Mouse (Mus musculus) G1E (cell line): Measurements from ENCODE around the gene Timm29. TPM values are rescaled to one million over a fixed set of nuclear protein-coding genes. Genes with fewer than 3 reads are reported as not detected.

ENCODE experiments used
- ATAC-seq: 2 replicates; pipeline ENCODE4 v1.8.0; 2016; ENCODE audit warnings: mild to moderate bottlenecking; ENCODE audit not compliant: insufficient number of reproducible peaks, poor library complexity, low FRiP score, severe bottlenecking; ENCODE audit errors: extremely low read depth
- DNase-seq: peaks from one replicate; pipeline ENCODE4 v3.0.0; 2012; ENCODE audit warnings: low spot score
- H3K27me3 ChIP-seq: 2 replicates; pipeline ENCODE4 v1.6.1; 2012; ENCODE audit warnings: mild to moderate bottlenecking, low read length, inconsistent platforms; ENCODE audit not compliant: insufficient read depth
- H3K36me3 ChIP-seq: replicated peaks from 2 replicates; pipeline ENCODE3; 2012; ENCODE audit warnings: mild to moderate bottlenecking, inconsistent platforms
- H3K4me1 ChIP-seq: 2 replicates; pipeline ENCODE4 v1.6.1; 2012; ENCODE audit warnings: low read depth, low read length, inconsistent platforms, mixed read lengths; ENCODE audit not compliant: insufficient read depth
- H3K4me3 ChIP-seq: 2 replicates; pipeline ENCODE4 v1.5.1; 2012; ENCODE audit warnings: low read depth, mild to moderate bottlenecking, inconsistent platforms, low read length, moderate library complexity, mixed read lengths
- H3K9me3 ChIP-seq: replicated peaks from 2 replicates; pipeline ENCODE4 v1.6.1; 2012; ENCODE audit warnings: inconsistent platforms
- CTCF ChIP-seq: IDR thresholded peaks from 2 replicates; pipeline ENCODE4 v1.5.1; 2012; ENCODE audit warnings: low read depth, low read length, inconsistent platforms, mixed read lengths
- GATA1 ChIP-seq: IDR thresholded peaks from 2 replicates; pipeline ENCODE4 v1.6.1; 2012; ENCODE audit warnings: borderline replicate concordance, low read length, inconsistent platforms, mixed read lengths
- GATA2 ChIP-seq: IDR thresholded peaks from 2 replicates; pipeline ENCODE4 v1.6.1; 2012; ENCODE audit warnings: low read depth, low read length, inconsistent platforms, borderline replicate concordance
- POLR2AphosphoS5 ChIP-seq: IDR thresholded peaks from 2 replicates; pipeline ENCODE4 v1.6.1; 2012; ENCODE audit warnings: low read depth, low read length, inconsistent platforms; ENCODE audit not compliant: insufficient replicate concordance
- TAL1 ChIP-seq: conservative IDR thresholded peaks from 2 replicates; pipeline ENCODE4 v1.6.1; 2012; ENCODE audit warnings: low read depth, low read length, inconsistent platforms, mixed read lengths
- polyA plus RNA-seq: library from polyadenylated mRNA; stranded (reverse); fragments of >175 nt; gene quantifications from 2 replicates; pipeline ENCODE4 v1.2.3, GENCODE M21; 2012
- total RNA-seq, 2 experiments: library from RNA; stranded (forward) in 1 of 2; stranded (reverse) in 1 of 2; fragments of 200-1000 nt in 1 of 2; fragments of >200 nt in 1 of 2; fragmentation: Nextera tagmentation in 1 of 2; gene quantifications; 2 replicates each; pipeline ENCODE4 v1.2.3; 2014 to 2017

Timm29 gene
- total and polyA plus RNA-seq, 3 experiments = 18.3 to 35.9 (median 25.5) TPM

GRCm38 (mm10) chr9:21565004-21565586, 27.4 kb upstream of the Timm29 start:
- DNase-seq (no peak), ATAC-seq (no peak)
- TF ChIP-seq CTCF = no peak
- TF ChIP-seq TAL1 = no peak
- no peak for TF ChIP-seq POLR2AphosphoS5
- TF ChIP-seq GATA1 = no peak
- no peak for TF ChIP-seq GATA2
- H3K27me3 ChIP-seq = no peaks in the 10 kb centered on the region
- peaks cover 34% of the 10 kb centered on the region for H3K4me1 ChIP-seq
- H3K9me3 ChIP-seq = no peaks in the 10 kb centered on the region
- peaks cover 78% of the 10 kb centered on the region for H3K36me3 ChIP-seq
- no peak overlapping the region for H3K4me3 ChIP-seq

- Histone ChIP-seq H3K27me3 (no peaks in the 10 kb centered on the region), H3K9me3 (no peaks in the 10 kb centered on the region), H3K4me3 (no peak overlapping the region), H3K4me1 (peaks cover 30% of the 10 kb centered on the region), H3K36me3 (peaks cover 78% of the 10 kb centered on the region)
- DNase-seq (no peak), ATAC-seq (no peak)
- TF ChIP-seq GATA2 = no peak
- TF ChIP-seq POLR2AphosphoS5 = no peak
- TF ChIP-seq CTCF = no peak
- TF ChIP-seq TAL1 = no peak
- no peak for TF ChIP-seq GATA1
Observed at GRCm38 (mm10) chr9:21566538-21566937, 26.0 kb upstream of the Timm29 start.

GRCm38 (mm10) chr9:21567051-21567450, 25.5 kb upstream of the Timm29 start:
- H3K4me1 ChIP-seq = peaks cover 28% of the 10 kb centered on the region
- no peak for ATAC-seq
- no peak overlapping the region for H3K4me3 ChIP-seq
- no peaks in the 10 kb centered on the region for H3K9me3 ChIP-seq
- no peak for TF ChIP-seq CTCF
- TF ChIP-seq POLR2AphosphoS5 = no peak
- TF ChIP-seq TAL1 = no peak
- TF ChIP-seq GATA2 = no peak
- no peak for TF ChIP-seq GATA1
- no peak for DNase-seq
- no peaks in the 10 kb centered on the region for H3K27me3 ChIP-seq
- peaks cover 80% of the 10 kb centered on the region for H3K36me3 ChIP-seq

- Histone ChIP-seq H3K36me3 (peaks cover 83% of the 10 kb centered on the region), H3K9me3 (no peaks in the 10 kb centered on the region), H3K4me1 (peaks cover 26% of the 10 kb centered on the region), H3K27me3 (no peaks in the 10 kb centered on the region), H3K4me3 (no peak overlapping the region)
- no peak for ATAC-seq
- TF ChIP-seq GATA2 (no peak), POLR2AphosphoS5 (no peak), GATA1 (no peak), CTCF (no peak), TAL1 (no peak)
- DNase-seq = no peak
Observed at GRCm38 (mm10) chr9:21568657-21569255, 23.8 kb upstream of the Timm29 start.

- DNase-seq (no peak), ATAC-seq (no peak)
- H3K4me3 ChIP-seq = no peak overlapping the region
- no peak for TF ChIP-seq CTCF
- TF ChIP-seq TAL1 = no peak
- TF ChIP-seq GATA2 = no peak
- no peak for TF ChIP-seq POLR2AphosphoS5
- TF ChIP-seq GATA1 = no peak
- H3K36me3 ChIP-seq = peaks cover 97% of the 10 kb centered on the region
- H3K27me3 ChIP-seq = no peaks in the 10 kb centered on the region
- H3K9me3 ChIP-seq = no peaks in the 10 kb centered on the region
- H3K4me1 ChIP-seq = no peaks in the 10 kb centered on the region; the same call in 1 of the 2 replicates
Observed at GRCm38 (mm10) chr9:21574012-21574801, 18.3 kb upstream of the Timm29 start.

- Histone ChIP-seq H3K9me3 (no peaks in the 10 kb centered on the region), H3K27me3 (no peaks in the 10 kb centered on the region), H3K4me1 (no peaks in the 10 kb centered on the region; the same call in 1 of the 2 replicates), H3K36me3 (peaks cover 97% of the 10 kb centered on the region), H3K4me3 (no peak overlapping the region)
- TF ChIP-seq CTCF = no peak
- TF ChIP-seq GATA2 = no peak
- TF ChIP-seq POLR2AphosphoS5 = no peak
- TF ChIP-seq TAL1 = no peak
- ATAC-seq = no peak
- no peak for DNase-seq
Observed at GRCm38 (mm10) chr9:21575253-21575652, 17.3 kb upstream of the Timm29 start.
